Mouse (Mus musculus): ENCODE results near the gene Hal. TPM values are rescaled to one million over a fixed set of nuclear protein-coding genes. Genes with fewer than 3 reads are reported as not detected.

Hal gene
- total and polyA plus RNA-seq, 3 experiments = 0.76 TPM; not detected in 2

DNA sequence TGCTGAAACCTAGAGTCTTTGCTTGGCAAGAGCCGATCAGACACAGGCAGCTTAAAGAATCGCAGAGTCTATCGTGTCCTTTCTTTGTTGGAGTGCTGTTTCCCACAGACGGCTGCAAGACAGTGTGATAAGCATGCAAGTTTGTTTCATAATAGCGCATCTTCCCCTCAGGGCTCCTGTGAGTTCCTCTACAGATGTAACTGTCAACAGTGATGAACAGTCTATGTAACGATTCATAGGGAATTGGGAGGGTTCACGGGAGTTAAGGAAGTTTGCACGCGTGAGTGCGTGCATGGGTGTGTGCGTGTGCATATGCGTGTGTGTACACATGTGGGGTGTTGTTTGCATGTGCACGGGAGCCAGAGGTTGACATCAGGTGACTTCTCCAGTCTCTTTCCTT, 25.0 kb upstream of the Hal start:
- no peaks in the 10 kb centered on the region for H3K4me1 ChIP-seq (ENCODE audit: control insufficient read depth in 1 of 2, insufficient read depth in 2 of 2)
- H3K27ac ChIP-seq (ENCODE audit: insufficient read depth, low read depth) = no peak overlapping the region
- no peak overlapping the region for H3K4me2 ChIP-seq (ENCODE audit: insufficient read depth, low read depth, poor library complexity, severe bottlenecking)
- DNase-seq (ENCODE audit: extremely low read depth) = no peak
- H3K9ac ChIP-seq (ENCODE audit: insufficient read depth, low read depth) = no peak overlapping the region
- no peaks in the 10 kb centered on the region for H3K9me3 ChIP-seq (replicated peaks; ENCODE audit: low read length)
- H3K36me3 ChIP-seq (replicated peaks in 1 of 2; ENCODE audit: control insufficient read depth in 1 of 2, insufficient read depth in 1 of 2, low read length in 1 of 2) = peaks cover 48 to 96% of the 10 kb centered on the region in 2 experiments
- dilution Hi-C loops (cut with MboI; ENCODE audit: extremely low pct_ligation_motif_present, extremely low pct_unique_long_range_greater_than_20kb, low sequenced_read_pairs) (no loop called here), in situ Hi-C loops (cut with MboI; ENCODE audit: low pct_ligation_motif_present, low pct_unique_long_range_greater_than_20kb, low sequenced_read_pairs) (no loop called here)
- H3K4me3 ChIP-seq (replicated peaks in 1 of 3; ENCODE audit: low read depth in 2 of 3, low read length in 2 of 3, poor library complexity in 1 of 3) = no peak overlapping the region
- TF ChIP-seq USF2 (conservative IDR thresholded peaks at IDR 0.05; ENCODE audit: low read depth, low read length) = no peak
- no peak for TF ChIP-seq RCOR1 (conservative IDR thresholded peaks at IDR 0.05; ENCODE audit: low read depth, low read length)
- TF ChIP-seq CHD1 (IDR thresholded peaks at IDR 0.05; ENCODE audit: low read depth, low read length) = no peak
- TF ChIP-seq NELFE (IDR thresholded peaks at IDR 0.05; ENCODE audit: low read depth, low read length) = no peak
- TF ChIP-seq MAFK (IDR thresholded peaks at IDR 0.05; ENCODE audit: insufficient replicate concordance, low read length) = no peak
- TF ChIP-seq BHLHE40 (IDR thresholded peaks at IDR 0.05; ENCODE audit: low read depth, low read length) = no peak
- TF ChIP-seq ZC3H11A (IDR thresholded peaks at IDR 0.05; ENCODE audit: low read depth, low read length) = no peak
- TF ChIP-seq POLR2A (IDR thresholded peaks at IDR 0.05; ENCODE audit: low read depth, low read length) = no peak
- no peak for TF ChIP-seq ZNF384 (IDR thresholded peaks at IDR 0.05; ENCODE audit: low read depth, low read length)
- no peak for TF ChIP-seq MEF2A (IDR thresholded peaks at IDR 0.05; ENCODE audit: borderline replicate concordance, low read depth, low read length)
- TF ChIP-seq HCFC1 (IDR thresholded peaks at IDR 0.05; ENCODE audit: low read depth, low read length) = no peak
- TF ChIP-seq MYC (IDR thresholded peaks at IDR 0.05; ENCODE audit: low read depth, low read length) = no peak
- no peak for TF ChIP-seq EP300 (IDR thresholded peaks at IDR 0.05; ENCODE audit: low read length)
- no peak for TF ChIP-seq GABPA (IDR thresholded peaks at IDR 0.05; ENCODE audit: insufficient replicate concordance, low read depth, low read length)
- TF ChIP-seq CTCF (conservative IDR thresholded peaks at IDR 0.05 in 1 of 2, IDR thresholded peaks at IDR 0.05 in 1 of 2; ENCODE audit: low read depth in 2 of 2, low read length in 2 of 2) = no peak
- TF ChIP-seq USF1 (IDR thresholded peaks at IDR 0.05; ENCODE audit: low read depth, low read length) = no peak
- no peak for TF ChIP-seq ZKSCAN1 (IDR thresholded peaks at IDR 0.05; ENCODE audit: borderline replicate concordance, low read depth, low read length)
- TF ChIP-seq SIN3A (IDR thresholded peaks at IDR 0.05; ENCODE audit: low read length) = no peak
- TF ChIP-seq ETS1 (conservative IDR thresholded peaks at IDR 0.05; ENCODE audit: low read depth, low read length) = no peak
- H3K27me3 ChIP-seq (replicated peaks) = no peaks in the 10 kb centered on the region
- H3K79me2 ChIP-seq (replicated peaks; ENCODE audit: control insufficient read depth, extremely low read depth, insufficient read depth, poor library complexity, severe bottlenecking) = peaks cover 5% of the 10 kb centered on the region; the same call in 1 of the 2 replicates

DNA sequence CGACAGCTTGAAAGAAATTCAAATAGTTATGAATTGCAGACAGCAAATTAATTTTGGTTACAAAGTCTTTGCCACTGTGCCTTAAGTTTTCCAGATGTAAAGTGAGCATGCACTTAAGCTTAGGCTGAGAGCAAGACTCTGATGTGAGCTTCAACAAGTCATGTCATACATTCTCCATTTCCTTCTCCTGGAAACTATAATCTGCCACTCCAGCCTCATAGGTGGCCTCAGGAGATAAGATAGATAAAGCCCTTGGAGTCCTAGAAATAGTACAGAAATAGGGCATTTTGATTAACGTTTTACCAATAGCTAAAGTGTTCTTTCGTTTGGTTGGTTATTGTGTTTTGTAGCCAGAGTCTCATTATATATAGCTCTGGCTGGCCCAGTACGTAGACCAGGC, 21.3 kb upstream of the Hal start:
- Histone ChIP-seq H3K4me2 (ENCODE audit: insufficient read depth, low read depth, poor library complexity, severe bottlenecking) (no peak overlapping the region), H3K9me3 (replicated peaks; ENCODE audit: low read length) (no peaks in the 10 kb centered on the region), H3K27ac (ENCODE audit: insufficient read depth, low read depth) (no peak overlapping the region), H3K4me1 (ENCODE audit: control insufficient read depth in 1 of 2, insufficient read depth in 2 of 2) (peaks cover 0 to 3% of the 10 kb centered on the region in 2 experiments; a peak in 1 of 4 replicates), H3K79me2 (replicated peaks; ENCODE audit: control insufficient read depth, extremely low read depth, insufficient read depth, poor library complexity, severe bottlenecking) (no peaks in the 10 kb centered on the region), H3K27me3 (replicated peaks) (no peaks in the 10 kb centered on the region), H3K9ac (ENCODE audit: insufficient read depth, low read depth) (no peak overlapping the region), H3K36me3 (replicated peaks in 1 of 2; ENCODE audit: control insufficient read depth in 1 of 2, insufficient read depth in 1 of 2, low read length in 1 of 2) (peaks cover 50 to 96% of the 10 kb centered on the region in 2 experiments), H3K4me3 (replicated peaks in 1 of 3; ENCODE audit: low read depth in 2 of 3, low read length in 2 of 3, poor library complexity in 1 of 3) (no peak overlapping the region)
- no peak for DNase-seq (ENCODE audit: extremely low read depth)
- TF ChIP-seq MEF2A (IDR thresholded peaks at IDR 0.05; ENCODE audit: borderline replicate concordance, low read depth, low read length) (no peak), CHD2 (IDR thresholded peaks at IDR 0.05; ENCODE audit: low read length) (no peak), ELF1 (IDR thresholded peaks at IDR 0.05; ENCODE audit: low read depth, low read length) (no peak)
- dilution Hi-C loops (cut with MboI; ENCODE audit: extremely low pct_ligation_motif_present, extremely low pct_unique_long_range_greater_than_20kb, low sequenced_read_pairs) = no loop called here
- in situ Hi-C loops (cut with MboI; ENCODE audit: low pct_ligation_motif_present, low pct_unique_long_range_greater_than_20kb, low sequenced_read_pairs) = no loop called here

All from CH12.LX (cell line).